Mouse (Mus musculus): ENCODE results near the gene Erp29.
A peak's percentile ranks its signal among the peaks of the same experiment; 100 is the strongest.

The Erp29 gene

DNA sequence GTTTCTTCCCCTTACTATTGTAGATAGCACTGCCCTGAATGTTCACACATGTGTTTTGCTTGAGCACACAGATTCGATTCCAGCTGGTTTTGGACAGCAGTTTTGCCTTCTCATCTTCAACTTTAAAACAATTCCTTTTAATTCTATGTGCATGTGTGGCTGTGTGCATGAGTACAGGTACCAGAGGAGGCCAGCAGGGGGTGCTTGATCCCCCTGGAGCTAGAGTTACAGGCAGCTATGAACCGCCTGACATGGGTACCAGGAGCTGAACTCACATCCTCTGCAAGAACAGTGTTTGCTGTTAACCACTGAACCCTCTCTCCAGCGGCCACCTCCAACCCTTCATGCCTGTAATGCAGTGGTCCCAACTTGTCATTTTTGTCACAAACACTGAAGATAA, 3.9 kb downstream of the Erp29 start:
- DNase-seq, result peak; percentile 34 to 39

DNA sequence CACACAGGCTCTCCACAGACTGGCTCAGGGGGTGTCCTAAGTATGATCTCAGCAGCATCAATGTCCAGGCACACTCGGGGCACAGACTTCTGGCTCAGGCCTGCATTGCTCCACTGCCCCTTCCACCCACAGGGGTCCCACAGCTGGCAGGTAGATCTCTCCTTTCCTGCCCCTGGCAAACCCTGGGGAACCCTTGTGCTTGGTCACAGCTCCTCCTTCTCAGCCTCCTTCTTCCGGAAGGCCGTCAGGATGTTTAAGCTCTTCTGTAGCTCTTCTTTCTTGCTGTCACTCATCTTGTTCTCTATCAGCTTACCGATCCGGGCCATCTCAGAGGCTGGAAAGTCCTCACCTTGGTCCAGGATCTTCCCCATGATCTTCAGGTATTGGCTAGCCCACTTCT, 7.4 kb downstream of the Erp29 start:
- DNase-seq, result no peak

DNA sequence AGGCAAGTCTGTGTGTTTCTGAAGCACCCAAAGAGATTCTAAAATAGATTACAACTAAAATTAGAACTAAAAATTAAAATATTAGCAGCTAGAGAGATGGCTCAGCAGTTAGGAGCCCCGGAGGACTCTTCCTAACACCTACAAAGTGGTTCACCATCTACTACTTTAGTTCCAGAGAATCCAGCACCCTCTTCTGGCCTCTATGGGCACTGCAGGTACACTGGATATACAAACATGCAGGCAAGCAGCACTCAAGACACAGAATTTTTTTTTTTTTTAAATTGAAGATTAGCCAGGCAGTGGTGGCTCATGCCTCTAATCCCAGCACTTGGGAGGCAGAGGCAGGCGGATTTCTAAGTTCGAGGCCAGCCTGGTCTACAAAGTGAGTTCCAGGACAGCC, 8.8 kb downstream of the Erp29 start:
- DNase-seq, result peak; percentile 67 to 68

DNA sequence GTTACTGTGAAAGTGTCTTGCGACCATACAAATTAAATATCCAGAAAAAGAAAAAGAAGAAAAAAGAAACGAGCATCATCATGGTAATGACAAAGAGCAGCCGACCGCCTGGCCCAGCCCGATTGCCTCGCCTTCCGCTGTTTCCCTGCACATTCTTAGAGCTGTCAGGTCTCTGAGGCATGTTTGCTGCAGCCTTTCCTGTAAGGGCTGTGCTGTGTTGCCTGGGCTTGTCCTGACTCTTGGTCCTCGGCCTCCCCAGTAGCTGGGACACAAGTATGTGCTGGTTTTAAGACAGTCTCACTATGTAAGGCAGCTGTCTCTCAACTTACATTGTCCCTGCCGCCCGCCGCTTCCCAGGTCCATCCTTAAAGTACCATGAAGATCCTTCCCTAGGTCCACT, 13.6 kb downstream of the Erp29 start:
- no peak for DNase-seq

DNA sequence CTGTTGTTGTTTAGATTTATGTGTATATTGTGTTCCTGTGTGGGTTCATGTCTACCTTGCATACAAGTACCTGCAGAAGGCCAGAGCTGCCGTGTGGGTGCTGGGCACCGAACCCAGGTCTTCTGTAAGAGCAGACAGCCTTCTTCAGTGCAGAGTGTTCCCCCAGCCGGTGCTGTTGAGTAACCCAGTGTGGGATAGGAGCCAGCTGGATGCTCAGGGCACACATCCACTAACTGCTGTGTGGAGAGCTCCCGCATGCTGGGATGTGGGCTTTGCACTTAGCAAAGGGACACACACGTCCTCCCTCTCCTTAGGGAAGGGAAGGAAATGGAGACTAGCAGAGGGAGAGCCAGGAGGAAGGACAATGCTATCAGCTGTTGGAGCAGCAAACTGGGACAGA, 14.2 kb downstream of the Erp29 start:
- peak; percentile 16 to 37 for DNase-seq

DNA sequence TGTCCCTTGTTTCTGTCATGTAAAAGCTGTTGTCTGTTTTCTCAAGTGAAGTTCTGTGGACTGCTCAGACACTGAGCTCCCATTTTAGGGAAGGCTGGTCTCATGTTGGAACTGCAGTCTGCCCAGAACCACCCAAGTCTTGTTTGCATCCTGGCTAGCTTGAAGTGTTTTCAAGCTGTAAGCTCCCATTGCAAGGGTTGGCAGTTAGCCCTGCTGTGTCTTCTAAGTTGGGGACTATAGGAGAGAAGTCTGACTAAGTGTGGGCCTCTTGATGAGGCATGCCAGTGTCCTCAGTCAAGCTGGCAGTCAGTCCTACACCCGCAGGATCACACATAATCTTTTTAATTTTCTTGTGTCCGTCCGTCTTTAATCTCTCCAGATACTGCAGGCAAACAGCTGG, 23.4 kb downstream of the Erp29 start:
- DNase-seq, result no peak

DNA sequence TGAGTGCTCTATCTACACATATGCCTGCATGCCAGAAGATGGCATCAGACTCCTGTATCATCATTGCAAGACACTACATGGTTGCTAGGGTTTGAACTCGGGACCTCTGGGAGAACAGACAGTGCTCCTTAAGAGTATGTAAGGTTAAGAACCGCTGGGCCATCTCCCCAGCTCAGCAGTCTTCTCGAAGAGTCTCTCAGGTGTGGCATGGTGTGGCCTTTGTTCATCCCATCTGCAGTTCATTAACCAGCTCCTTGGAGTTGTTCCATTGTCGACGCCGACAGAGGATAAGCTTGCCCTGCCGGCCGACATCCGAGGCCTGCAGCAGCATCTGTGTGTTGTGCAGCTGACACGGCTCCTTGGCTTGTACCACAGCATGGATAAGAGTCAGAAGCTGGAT, 29.0 kb downstream of the Erp29 start:
- DNase-seq, result no peak

DNA sequence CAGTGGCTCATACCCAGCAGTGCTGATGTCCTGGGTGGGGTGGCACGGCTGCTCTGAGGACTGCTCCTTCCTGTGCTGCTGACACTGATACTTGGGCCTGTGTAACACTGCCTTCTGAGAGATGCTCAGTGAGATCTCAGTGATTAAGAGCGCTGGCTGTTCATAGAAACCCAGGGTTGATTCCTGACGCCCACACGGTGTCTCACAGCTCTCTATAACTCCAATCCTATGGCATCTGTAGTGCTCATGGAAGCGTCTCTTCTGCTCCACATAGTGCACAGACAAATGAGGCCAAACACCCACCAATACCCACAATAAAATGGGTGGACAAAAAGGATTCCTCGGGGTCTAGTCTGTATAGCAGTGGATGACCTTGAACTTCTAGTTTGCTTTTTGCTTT, 29.5 kb downstream of the Erp29 start:
- DNase-seq, result no peak

DNA sequence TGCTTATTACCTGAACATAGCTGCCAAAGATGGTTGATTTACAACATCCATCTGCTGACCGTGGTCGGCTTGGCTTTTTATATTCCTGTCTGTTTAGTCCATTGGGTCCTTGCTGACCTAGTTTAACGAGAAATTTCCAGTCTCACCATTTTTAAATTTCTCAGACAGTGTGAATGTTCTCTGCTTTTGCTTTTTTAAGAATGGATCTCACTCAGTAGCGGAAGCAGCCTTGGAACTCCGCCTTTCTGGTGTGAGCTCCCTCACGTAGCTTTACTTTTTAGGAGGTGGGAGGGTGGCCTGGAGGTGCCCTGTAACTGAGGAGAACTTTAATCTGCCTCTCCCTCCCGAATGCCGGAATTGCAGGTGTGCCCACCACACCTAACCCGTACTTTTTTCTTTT, 31.6 kb downstream of the Erp29 start:
- DNase-seq, result no peak

DNA sequence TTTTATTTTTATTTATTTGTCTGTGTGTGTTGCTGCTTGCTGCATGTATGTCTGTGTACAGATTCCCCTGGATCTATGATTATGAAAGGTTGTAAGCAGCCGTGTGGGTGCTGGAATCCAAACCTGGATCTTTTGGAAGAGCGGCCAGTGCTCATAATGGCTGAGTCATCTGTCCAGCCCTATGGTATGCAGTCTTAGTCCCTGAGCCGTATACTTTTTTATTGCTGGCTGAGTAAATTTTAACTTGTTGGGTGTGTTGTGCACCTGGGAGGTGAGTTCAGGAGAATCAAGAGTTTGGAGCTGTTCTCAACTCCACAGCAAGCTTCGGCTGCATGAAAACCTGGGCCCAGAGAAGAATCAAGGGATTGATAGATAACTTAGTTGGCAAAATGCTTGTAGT, 41.3 kb downstream of the Erp29 start:
- no peak for DNase-seq

DNA sequence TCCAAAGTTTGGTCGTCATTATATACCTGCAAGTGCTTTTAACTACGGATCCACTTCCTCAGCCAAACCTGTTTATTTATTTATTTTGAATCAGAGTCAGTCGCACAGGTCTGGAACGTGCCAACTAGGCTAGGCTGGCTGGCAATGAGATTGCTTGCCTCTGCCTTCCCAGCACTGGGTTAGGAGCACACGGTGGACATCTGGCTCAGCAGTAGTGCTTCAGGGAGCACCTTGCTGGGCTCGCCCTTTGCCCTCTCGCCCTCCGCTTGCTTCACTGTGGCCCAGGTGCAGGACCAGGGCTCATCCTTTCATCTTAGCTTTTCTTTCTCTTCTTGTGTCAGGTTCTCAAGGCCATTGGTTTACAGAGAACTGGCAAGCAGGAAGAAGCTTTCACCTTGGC, 44.5 kb downstream of the Erp29 start:
- DNase-seq, result no peak

DNA sequence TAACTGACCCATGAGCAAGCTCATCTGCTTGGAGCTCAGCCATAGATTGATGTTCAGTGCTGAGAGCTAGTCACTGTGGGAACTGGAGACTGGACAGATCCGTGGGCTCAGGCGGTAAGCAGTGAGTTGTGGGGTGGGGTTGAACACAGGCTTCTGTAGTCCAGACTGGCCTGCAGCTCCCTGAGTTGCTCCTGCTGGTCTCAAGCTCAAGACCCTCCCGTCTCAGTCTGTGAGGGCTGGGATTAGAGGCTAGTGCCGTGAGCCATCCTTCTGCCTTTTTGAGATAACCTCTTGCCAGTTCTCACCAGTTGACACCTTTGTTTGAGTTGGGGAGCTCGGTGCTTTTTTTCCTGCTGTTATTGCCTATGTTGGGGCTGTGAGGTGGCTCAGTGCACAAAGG, 51.5 kb downstream of the Erp29 start:
- no peak for DNase-seq

DNA sequence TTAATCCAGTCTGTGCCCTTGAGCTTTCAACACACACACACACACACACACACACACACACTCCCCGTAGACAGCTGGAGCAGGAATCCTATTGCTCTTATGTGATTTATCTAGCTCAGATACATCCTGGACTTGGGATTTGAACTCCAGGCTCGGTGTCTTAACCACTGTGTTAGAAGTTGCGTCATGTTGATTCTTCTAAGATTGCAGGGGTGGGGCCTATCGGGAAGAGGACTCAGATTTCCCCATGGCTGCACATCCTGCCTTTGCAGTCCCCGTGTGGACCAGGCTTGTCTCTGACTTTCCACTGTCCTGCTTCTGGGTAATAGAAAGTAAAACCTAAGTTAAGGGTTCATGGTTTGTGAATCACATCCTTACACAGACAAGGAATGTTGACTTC, 52.2 kb downstream of the Erp29 start:
- DNase-seq, result no peak

DNA sequence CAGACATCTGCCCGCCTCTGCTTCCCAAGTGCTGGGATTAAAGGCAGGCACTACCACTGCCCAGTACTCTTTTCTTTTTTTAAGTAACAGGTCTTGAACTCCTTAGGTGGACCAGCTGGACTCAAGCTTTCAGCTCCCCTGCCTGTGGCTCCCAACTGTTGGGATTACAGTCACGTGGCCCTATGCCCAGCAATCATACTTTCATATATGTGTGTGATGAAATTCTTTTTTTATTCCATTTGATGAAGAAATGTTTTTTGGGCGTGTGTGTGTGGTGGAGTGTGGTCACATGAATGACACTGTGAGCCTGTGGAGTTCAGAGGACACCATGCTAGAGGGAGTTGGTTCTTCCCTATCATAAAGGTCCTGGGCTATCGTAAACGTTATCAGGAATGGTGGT, 52.8 kb downstream of the Erp29 start:
- no peak for DNase-seq

DNA sequence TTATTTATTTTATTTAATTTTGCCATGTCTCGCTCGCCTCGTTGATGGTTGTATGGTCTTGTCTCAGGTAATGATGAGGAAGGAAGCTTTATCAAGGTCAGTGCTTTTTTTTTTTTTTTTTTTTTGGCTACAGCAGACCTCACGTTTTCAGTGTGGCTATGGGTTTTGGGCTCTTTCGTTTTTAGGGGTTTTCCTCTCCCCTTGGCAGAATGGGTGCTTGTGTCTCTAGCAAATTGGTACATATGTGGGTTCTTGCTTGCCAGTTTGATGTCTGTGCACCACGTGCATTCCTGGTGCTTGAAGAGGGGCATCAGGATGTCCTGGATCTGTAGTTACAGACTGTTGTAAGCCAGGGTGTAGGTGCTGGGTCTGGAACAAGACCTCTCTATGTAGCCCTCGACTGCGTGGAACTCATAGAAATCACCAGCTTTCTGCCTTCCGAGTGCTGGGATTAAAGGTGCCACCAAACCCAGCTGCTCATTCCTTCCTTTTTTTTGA, 53.3 kb downstream of the Erp29 start:
- DNase-seq, result no peak

DNA sequence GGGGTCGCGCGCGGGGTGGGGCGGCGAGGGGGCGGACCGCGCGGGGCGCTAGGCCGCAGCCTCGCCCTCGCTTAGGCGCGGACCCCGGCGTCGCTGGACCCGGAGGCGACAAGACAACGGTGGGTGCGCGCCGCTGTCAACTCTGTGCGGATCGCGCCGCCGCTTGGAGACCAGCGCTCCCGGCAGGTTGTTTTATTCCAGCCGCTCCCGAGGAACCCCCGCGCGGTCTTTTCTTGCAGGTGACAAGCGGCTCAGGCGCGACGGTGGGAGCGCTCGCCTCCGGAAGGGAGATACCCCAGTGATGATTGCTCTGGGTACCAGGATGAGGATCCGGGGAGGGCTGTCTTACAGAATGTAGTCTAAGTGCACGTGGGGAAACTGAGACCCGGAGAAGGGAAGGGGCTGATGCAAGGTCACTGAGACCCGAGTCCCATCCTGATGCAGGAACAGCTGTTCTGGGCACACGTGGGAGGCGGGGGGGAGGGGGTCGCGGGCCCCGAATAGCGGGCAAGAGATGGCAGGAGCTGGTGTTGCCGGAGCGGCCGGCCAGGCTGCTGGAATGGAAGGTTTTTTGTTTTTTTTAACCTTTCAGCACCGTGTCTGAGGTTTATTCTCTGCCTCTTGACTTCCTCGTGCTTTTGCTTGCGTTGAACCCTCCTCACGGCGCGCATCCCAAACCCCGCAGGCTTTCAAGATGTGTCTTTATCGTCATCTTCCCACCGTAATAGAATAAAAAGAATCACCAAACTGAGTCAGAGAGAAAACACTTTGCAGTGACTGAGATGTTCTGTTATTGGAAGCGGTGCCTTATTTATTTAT, 54.0 kb downstream of the Erp29 start:
- peak; percentile 58 to 65 for DNase-seq

DNA sequence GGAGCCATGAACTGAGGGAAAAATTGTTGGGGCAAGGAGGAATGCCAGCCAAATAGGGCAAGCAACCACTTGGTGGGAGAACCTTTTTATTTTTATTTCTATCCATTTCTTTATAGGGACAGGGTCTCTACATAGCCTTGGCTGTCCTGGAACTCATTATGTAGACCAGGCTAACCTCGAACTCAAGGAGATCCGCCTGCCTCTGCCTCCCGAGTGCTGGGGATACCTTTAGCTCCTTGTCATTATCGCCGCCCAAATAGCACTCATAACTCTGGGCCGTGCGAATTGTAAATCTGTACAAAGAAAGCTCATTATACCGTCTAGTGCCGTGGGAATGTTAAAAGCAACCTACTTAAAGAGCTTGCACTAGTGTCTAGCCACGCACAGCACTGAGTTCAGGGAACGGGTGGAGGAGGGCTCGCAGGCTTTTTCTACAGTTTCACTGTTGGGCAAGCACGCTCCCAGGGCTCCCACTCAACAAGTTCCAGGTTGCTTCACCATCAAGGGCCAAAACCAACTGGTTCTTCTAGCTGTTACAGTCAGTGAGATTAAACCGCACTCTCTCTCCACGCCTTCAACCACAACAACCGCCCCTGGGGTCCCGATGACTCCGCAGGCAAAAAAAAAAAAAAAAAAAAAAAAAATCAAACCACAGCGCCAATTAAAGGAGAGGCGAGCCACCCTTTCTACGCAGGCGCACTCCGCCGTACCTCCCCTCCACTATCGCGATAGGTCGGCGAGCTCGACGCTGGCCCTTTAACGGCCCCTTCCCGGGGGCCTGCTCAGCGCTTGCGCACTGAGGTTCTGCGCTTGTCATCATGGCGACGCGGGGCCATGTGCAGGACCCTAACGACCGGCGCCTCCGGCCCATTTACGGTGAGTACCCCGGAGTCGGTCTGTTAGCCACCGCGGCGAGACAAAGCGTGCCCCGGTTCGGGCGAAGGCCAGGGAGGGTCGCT, 54.8 kb downstream of the Erp29 start, which contains the start of gene Naa25:
TSS of gene Naa25 (plus strand) at position 750 of the 959 bp plus-strand sequence.
- peak; percentile 98 to 99 for DNase-seq

DNA sequence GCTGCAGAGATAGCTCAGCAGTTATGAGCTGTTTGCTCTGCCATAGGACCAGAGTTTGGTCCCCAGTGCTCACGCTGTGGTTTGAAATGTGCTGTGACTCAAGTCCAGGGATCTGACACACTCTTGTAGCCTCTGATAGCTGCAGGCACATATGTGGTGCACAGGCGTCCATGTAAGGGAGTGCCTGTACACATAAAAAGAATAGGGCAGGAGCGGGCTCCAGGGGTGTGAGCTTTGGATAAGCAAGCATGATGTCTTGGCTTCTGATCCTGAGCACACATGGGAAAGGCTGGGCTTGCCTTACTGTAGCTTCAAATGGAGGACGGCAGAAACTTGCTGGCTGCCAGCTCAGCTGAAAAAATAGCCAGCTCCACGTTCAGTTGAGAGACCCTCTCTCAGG, 56.7 kb downstream of the Erp29 start:
- no peak for DNase-seq

DNA sequence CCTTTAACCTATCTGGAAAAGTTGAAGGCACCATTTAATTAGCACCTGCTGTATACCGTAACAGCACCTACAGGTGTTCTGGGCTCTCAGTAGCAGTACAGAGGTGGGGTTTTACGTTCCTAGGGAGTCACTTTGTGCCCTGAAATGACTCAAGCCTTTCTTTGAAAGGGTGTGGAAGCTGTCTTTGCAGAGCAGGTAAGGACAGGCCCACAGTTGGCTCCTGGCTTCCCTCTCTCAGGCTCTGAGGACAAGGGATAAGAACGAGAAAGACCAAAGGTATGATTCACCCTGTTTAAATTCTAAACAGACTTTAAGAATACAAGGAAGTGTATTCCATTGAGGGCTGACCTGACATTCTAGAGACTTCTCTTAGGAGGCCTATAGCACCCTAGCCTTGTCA, 58.9 kb downstream of the Erp29 start:
- DNase-seq, result no peak

DNA sequence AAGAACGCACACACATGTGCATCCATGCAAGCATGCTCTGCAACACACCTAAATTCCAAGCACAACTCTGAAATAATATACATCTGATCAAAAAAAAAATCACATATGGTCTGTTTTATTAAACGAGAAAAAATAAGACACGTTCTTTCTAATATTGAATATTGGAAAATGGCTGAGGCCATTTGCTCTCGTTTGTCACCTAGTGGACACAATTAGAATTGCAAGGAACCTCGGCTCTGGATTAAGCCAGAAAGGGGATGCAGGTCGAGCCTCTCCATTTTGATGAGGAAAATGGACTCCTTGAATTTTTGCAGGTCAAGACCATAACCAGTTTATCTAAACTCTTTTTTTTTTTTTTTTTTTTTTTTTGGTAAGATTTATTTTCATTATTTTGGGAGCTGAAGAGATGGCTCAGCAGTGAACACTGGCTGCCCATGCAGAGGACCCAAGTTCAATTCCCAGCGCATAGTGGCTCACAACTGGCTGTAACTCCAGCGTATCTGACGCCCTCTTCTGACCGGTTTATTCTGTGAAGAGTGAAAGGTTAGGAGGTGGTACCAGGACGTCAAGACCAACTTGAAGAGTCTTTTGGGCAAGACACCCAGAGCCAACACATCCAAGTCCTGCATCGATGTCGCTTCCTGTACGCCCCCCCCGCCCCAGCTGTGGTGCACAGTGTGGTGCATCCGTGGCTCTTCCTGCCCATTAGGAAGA, 59.5 kb downstream of the Erp29 start:
- peak; percentile 77 to 88 for DNase-seq

DNA sequence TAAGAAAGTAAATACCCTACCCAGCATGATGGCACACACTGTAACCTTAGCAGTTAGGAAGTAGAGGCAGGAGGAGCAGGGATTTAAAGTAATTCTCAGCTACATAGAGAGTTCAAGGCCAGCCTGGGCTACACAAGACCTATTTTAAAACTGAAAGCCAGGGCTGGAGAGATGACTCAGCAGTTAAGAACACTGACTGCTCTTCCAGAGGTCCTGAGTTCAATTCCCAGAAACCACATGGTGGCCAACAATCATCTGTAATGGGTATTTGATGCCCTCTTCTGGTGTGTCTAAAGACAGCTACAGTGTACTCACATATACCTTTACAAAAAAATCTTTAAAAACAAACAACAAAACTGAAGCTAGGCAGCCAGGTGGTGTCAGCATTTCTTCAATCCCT, 62.6 kb downstream of the Erp29 start:
- DNase-seq, result no peak

DNA sequence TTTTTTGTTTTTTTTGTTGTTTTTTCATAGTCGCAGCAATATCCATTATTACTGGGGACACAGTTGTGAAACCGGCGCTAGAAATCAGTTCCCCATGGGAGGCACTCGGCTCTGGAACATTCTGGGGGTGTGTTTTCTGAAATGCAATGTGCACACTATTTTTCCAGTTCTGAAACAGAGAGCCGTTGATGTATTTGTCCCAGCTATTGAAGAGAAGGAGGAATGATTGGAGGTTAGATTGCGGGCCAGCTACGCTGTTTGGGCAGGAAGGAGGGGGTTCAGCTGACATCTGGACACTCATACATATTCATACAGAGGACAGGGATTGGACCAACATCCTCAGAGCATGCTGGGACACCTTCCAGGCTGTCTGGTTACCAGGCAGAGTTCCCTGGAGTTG, 63.2 kb downstream of the Erp29 start:
- DNase-seq, result peak; percentile 24 to 43

DNA sequence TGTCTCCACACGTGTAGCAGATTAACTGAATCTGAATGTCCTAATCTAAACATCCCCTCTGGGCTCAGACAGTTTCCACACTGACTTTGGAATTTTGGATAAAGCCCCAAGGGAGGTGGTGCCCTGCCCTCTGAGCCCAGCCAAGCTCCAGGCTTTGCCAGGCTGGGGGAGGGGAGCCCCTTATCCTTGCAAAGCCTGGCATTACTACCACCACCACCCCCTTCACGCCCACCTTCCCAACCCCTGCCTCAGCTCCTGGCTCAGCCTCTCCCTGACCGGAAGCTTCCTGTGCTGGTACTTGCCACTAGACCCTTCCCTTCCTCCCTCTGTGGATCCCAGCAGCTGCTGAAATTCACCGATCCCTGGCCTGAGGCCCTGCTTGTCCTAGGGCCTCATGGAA, 65.2 kb downstream of the Erp29 start:
- DNase-seq, result peak in 1 of 2 experiments; percentile 28

Data from cerebellum, postnatal 10 days (tissue).